In the genomic region with DNA sequence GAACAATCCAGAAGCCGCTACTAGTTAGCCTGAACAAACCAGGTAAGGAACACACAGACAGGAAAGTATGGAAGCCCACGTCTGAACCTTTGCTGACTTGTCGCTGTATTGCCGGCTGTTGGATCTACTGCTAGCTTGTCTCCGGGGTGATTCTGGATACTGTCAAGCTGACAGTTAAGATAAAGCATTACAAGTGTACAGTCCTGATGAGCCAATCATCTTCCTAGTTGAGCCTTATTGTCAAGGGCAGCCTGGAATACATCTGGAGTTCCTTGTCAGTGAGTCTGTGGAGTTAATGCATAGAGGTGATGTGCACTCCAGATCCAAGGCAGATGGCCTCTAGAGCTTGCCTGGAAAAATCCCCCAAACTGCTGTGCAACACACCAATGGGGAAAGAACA, we compare ENCODE assay signal across 29 mouse cellular contexts.
DNase-seq lines count a peak whose midpoint lies in the region; ATAC-seq lines count a peak whose summit lies in the region.
"Had no signal": no experiment of that assay in that cellular context is flagged by ENCODE, and none has a peak within 500 bp of the region (broad histone marks: within the 10 kb centered on the region; RNA-seq: fewer than 3 reads in every experiment).

No protein-coding gene starts in this region.

- no peak overlapping the region for H3K4me3 ChIP-seq in heart, embryonic 10.5 days
- H3K4me3 ChIP-seq in heart, embryonic 15.5 days = no peak overlapping the region
- no peak overlapping the region for H3K4me3 ChIP-seq in embryonic facial prominence, embryonic 12.5 days
- H3K4me3 ChIP-seq: forebrain, embryonic 10.5 days; forebrain, embryonic 15.5 days; hindbrain, embryonic 13.5 days; liver, embryonic 12.5 days; megakaryocyte, embryonic 14.5 days; midbrain, embryonic 12.5 days; myocyte; neural tube, embryonic 12.5 days had no signal

- DNase-seq in heart, embryonic 10.5 days (ENCODE audit: low spot score) = peak; percentile 84
- no peak for DNase-seq in heart, postnatal 36 days
- DNase-seq in heart, adult 11 months = no peak
- DNase-seq in heart, postnatal 10 days = peak; percentile 8 to 20
- DNase-seq in kidney, adult 8-10 months = no peak
- DNase-seq: adrenal gland, postnatal 25 days; cerebellum, adult 11-12 months; cerebellum, adult 9-11 months; gastrocnemius, postnatal 25 days; kidney, adult 9 months; kidney, postnatal 10 days; layer of hippocampus, postnatal 36 days; left cerebral cortex, postnatal 4 days; liver, postnatal 0 days; lung, postnatal 4 days; right cerebral cortex, postnatal 14 days; thymus, adult 2 months; thymus, postnatal 36 days had no signal

- intact Hi-C loops in heart, postnatal 36 days (cut with DNase I) = no loop called here
- intact Hi-C loops in heart, postnatal 10 days (cut with DNase I) = no loop called here

- H3K27ac ChIP-seq in heart, embryonic 10.5 days = no peak overlapping the region
- H3K27ac ChIP-seq in heart, embryonic 15.5 days = 0 out of 2 replicates have a peak overlapping the region, but pooled peaks have one; percentile 37
- H3K27ac ChIP-seq in embryonic facial prominence, embryonic 12.5 days = no peak overlapping the region
- H3K27ac ChIP-seq: forebrain, embryonic 10.5 days; forebrain, embryonic 15.5 days; hindbrain, embryonic 13.5 days; liver, embryonic 12.5 days; midbrain, embryonic 12.5 days; neural tube, embryonic 12.5 days had no signal

- peaks cover 13% of the 10 kb centered on the region for H3K4me1 ChIP-seq in heart, embryonic 10.5 days
- peaks cover 7% of the 10 kb centered on the region for H3K4me1 ChIP-seq in heart, embryonic 15.5 days (replicated peaks)
- 0 out of 2 replicates have a peak, but pooled peaks cover 5% of the 10 kb centered on the region for H3K4me1 ChIP-seq in embryonic facial prominence, embryonic 12.5 days
- H3K4me1 ChIP-seq: forebrain, embryonic 15.5 days; hindbrain, embryonic 13.5 days; liver, embryonic 12.5 days; megakaryocyte, embryonic 14.5 days; midbrain, embryonic 12.5 days; neural tube, embryonic 12.5 days had no signal

- no peak overlapping the region for H3K4me2 ChIP-seq in heart, embryonic 15.5 days
- no peak overlapping the region for H3K4me2 ChIP-seq in embryonic facial prominence, embryonic 12.5 days (replicated peaks)
- H3K4me2 ChIP-seq: forebrain, embryonic 15.5 days; hindbrain, embryonic 13.5 days; liver, embryonic 12.5 days; midbrain, embryonic 12.5 days; neural tube, embryonic 12.5 days had no signal

- no peak overlapping the region for H3K9ac ChIP-seq in heart, embryonic 15.5 days
- H3K9ac ChIP-seq in embryonic facial prominence, embryonic 12.5 days = no peak overlapping the region
- H3K9ac ChIP-seq: forebrain, embryonic 15.5 days; hindbrain, embryonic 13.5 days; liver, embryonic 12.5 days; liver, postnatal 0 days; midbrain, embryonic 12.5 days; neural tube, embryonic 12.5 days had no signal

- WGBS in heart, embryonic 10.5 days = 27% methylated on average over 5 of the region's 5 CpGs
- WGBS in heart, embryonic 15.5 days = 21% methylated on average over 5 of the region's 5 CpGs
- WGBS in embryonic facial prominence, embryonic 12.5 days = 90% methylated on average over 5 of the region's 5 CpGs

- ATAC-seq in heart, embryonic 15.5 days (replicated peaks; ENCODE audit: insufficient number of reproducible peaks, insufficient read depth, low FRiP score, low read depth) = peak; percentile 90
- ATAC-seq in embryonic facial prominence, embryonic 12.5 days (ENCODE audit: insufficient number of reproducible peaks, insufficient read depth, low FRiP score, low TSS enrichment) = 0 out of 2 replicates have a peak, but pooled peaks have one; percentile 35
- no peak for ATAC-seq in inflammation-experienced regulatory T-cells, adult 6 months
- ATAC-seq: forebrain, embryonic 15.5 days; liver, embryonic 12.5 days; liver, postnatal 0 days had no signal

- no peaks in the 10 kb centered on the region for H3K36me3 ChIP-seq in heart, embryonic 10.5 days
- H3K36me3 ChIP-seq in heart, embryonic 15.5 days = no peaks in the 10 kb centered on the region
- no peaks in the 10 kb centered on the region for H3K36me3 ChIP-seq in embryonic facial prominence, embryonic 12.5 days
- H3K36me3 ChIP-seq: forebrain, embryonic 10.5 days; forebrain, embryonic 15.5 days; hindbrain, embryonic 13.5 days; liver, embryonic 12.5 days; midbrain, embryonic 12.5 days; neural tube, embryonic 12.5 days had no signal

- H3K9me3 ChIP-seq in heart, embryonic 10.5 days = no peaks in the 10 kb centered on the region
- H3K9me3 ChIP-seq in heart, embryonic 15.5 days (replicated peaks) = no peaks in the 10 kb centered on the region
- H3K9me3 ChIP-seq in embryonic facial prominence, embryonic 12.5 days = no peaks in the 10 kb centered on the region
- H3K9me3 ChIP-seq: forebrain, embryonic 10.5 days; forebrain, embryonic 15.5 days; hindbrain, embryonic 13.5 days; liver, embryonic 12.5 days; midbrain, embryonic 12.5 days; neural tube, embryonic 12.5 days had no signal

- no peaks in the 10 kb centered on the region for H3K27me3 ChIP-seq in heart, embryonic 10.5 days (ENCODE audit: insufficient read depth, poor library complexity, severe bottlenecking)
- no peaks in the 10 kb centered on the region for H3K27me3 ChIP-seq in heart, embryonic 15.5 days
- no peaks in the 10 kb centered on the region for H3K27me3 ChIP-seq in embryonic facial prominence, embryonic 12.5 days
- H3K27me3 ChIP-seq: forebrain, embryonic 15.5 days; liver, embryonic 12.5 days; megakaryocyte, embryonic 14.5 days; midbrain, embryonic 12.5 days; neural tube, embryonic 12.5 days had no signal

Comparison
In these comparisons a context has a peak if more than half of its experiments do, and no peak if none do; other contexts are left out.
1. DNase-seq: peak in heart, embryonic 10.5 days (single experiment) and heart, postnatal 10 days (2 of 2); none in heart, postnatal 36 days (0 of 2), heart, adult 11 months (single experiment) and kidney, adult 8-10 months (0 of 2).